Mouse (Mus musculus) embryonic facial prominence, embryonic 10.5 days (tissue): ENCODE data around the gene Olfr1373. TPM values are rescaled to one million over a fixed set of nuclear protein-coding genes. Genes with fewer than 3 reads are reported as not detected.
A peak's percentile ranks its signal among the peaks of the same experiment; 100 is the strongest.
"Not testable (repeated sequence)": the region's sequence is repeated elsewhere in the genome, so short reads cannot be mapped to it uniquely, and the experiment has no call there.

Experiments
- DNase-seq: peaks from one replicate; pipeline ENCODE4 v3.0.0-alpha.2; 2017; ENCODE audit warnings: low spot score
- H3K27ac ChIP-seq: fragments of 300-500 bp; sonication (generic); replicated peaks from 2 replicates; pipeline ENCODE4 v1.5.1; 2016; ENCODE audit warnings: mild to moderate bottlenecking
- H3K27me3 ChIP-seq: fragments of 300-500 bp; sonication (generic); replicated peaks from 2 replicates; pipeline ENCODE4 v1.6.1; 2016; ENCODE audit warnings: low read depth, mild to moderate bottlenecking; ENCODE audit not compliant: poor library complexity, severe bottlenecking
- H3K36me3 ChIP-seq: fragments of 300-500 bp; sonication (generic); replicated peaks from 2 replicates; pipeline ENCODE4 v1.6.1; 2016; ENCODE audit warnings: mild to moderate bottlenecking, moderate library complexity
- H3K4me1 ChIP-seq: fragments of 300-500 bp; sonication (generic); 2 replicates; pipeline ENCODE4 v1.6.1; 2016
- H3K4me3 ChIP-seq: fragments of 300-500 bp; sonication (generic); 2 replicates; pipeline ENCODE4 v1.5.1; 2016; ENCODE audit warnings: mild to moderate bottlenecking, moderate library complexity
- H3K9me3 ChIP-seq: fragments of 300-500 bp; sonication (generic); 2 replicates; pipeline ENCODE4 v1.6.1; 2016; ENCODE audit warnings: mild to moderate bottlenecking
- WGBS: fragments of 180-500 bp; shearing (Covaris S2); methylation state at CpG from one replicate; pipeline ENCODE4 v1.1.7; 2016; 5-methylcytosine and 5-hydroxymethylcytosine counted together
- polyA plus RNA-seq: library from polyadenylated mRNA; unstranded; fragments of >200 nt; fragmentation: Nextera tagmentation; extraction: Ambion mirVana; gene quantifications from 2 replicates; pipeline ENCODE4 v1.2.1, GENCODE M21; 2016

The Olfr1373 gene
- polyA plus RNA-seq = not detected in 2 replicates

GRCm38 (mm10) chr11:52145428-52145827 is at the start of gene Olfr1373:
Gene Olfr1373 (minus strand): TSS chr11:52145528.
- H3K4me3 ChIP-seq, H3K27ac ChIP-seq, H3K27me3 ChIP-seq, H3K4me1 ChIP-seq, DNase-seq, H3K9me3 ChIP-seq, H3K36me3 ChIP-seq: not testable (repeated sequence)
- 83% methylated on average over 1 of the region's 1 CpGs for WGBS

DNA sequence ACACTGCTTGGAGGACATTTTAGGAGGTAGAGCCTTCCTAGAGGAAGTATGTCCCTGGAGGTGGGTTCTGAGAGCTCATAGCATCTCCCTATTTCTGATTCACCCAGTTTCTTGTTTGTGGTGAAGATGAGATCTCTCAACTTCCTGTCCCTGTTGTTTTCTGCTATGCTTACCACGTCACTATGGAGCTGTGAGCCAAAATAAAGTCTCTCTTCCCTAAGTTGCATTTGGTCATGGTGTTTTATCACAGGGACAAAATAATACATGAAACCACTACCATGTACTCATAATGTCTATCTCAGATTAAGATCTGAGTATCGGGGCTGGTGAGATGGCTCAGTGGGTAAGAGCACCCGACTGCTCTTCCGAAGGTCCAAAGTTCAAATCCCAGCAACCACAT is 35.3 kb upstream of the Olfr1373 start:
- H3K4me1 ChIP-seq, H3K9me3 ChIP-seq, H3K27me3 ChIP-seq, H3K36me3 ChIP-seq, DNase-seq, H3K4me3 ChIP-seq, H3K27ac ChIP-seq: not testable (repeated sequence)
- 79% methylated on average over 4 of the region's 4 CpGs for WGBS

GRCm38 (mm10) chr11:52179897-52180296 is 34.6 kb upstream of the Olfr1373 start:
- not testable (repeated sequence) for H3K4me1 ChIP-seq, H3K27ac ChIP-seq, H3K4me3 ChIP-seq, H3K9me3 ChIP-seq, H3K27me3 ChIP-seq, DNase-seq, H3K36me3 ChIP-seq
- 89% methylated on average over 2 of the region's 3 CpGs for WGBS

GRCm38 (mm10) chr11:52168461-52168860 is 23.1 kb upstream of the Olfr1373 start:
- WGBS = 24% methylated on average over 12 of the region's 12 CpGs
- Histone ChIP-seq H3K27me3 (peaks cover 80% of the 10 kb centered on the region), H3K4me1 (peaks cover 12% of the 10 kb centered on the region), H3K36me3 (no peaks in the 10 kb centered on the region), H3K27ac (no peak overlapping the region), H3K4me3 (peak overlapping the region; percentile 58), H3K9me3 (no peaks in the 10 kb centered on the region)
- no peak for DNase-seq

DNA sequence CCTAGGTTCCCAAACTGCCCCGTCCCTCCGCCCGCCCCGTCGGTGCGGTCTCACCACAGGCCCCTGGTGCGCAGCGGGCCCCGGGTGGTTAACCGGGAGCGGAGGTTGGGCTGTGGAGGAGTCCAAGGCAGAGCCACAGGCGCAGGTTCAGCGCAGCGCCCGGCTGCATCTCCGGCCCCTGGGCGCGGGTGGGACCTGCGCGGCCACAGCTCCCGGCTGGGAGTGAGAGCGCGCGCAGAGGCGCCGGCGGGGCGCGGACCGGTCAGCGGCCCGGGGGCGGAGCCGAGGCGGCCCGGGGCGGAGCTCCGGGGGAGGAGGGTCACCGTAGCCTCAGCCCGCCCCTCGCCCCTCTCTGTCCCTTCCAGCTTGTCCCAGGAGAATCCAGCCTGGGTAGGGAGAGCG is 22.6 kb upstream of the Olfr1373 start:
- not testable (repeated sequence) for H3K27ac ChIP-seq, H3K9me3 ChIP-seq, H3K36me3 ChIP-seq
- peaks cover 85% of the 10 kb centered on the region for H3K27me3 ChIP-seq
- WGBS = under 1% methylated on average over 42 of the region's 42 CpGs
- peak; percentile 58 for DNase-seq
- H3K4me3 ChIP-seq = peak overlapping the region; percentile 58
- H3K4me1 ChIP-seq = peaks cover 12% of the 10 kb centered on the region

DNA sequence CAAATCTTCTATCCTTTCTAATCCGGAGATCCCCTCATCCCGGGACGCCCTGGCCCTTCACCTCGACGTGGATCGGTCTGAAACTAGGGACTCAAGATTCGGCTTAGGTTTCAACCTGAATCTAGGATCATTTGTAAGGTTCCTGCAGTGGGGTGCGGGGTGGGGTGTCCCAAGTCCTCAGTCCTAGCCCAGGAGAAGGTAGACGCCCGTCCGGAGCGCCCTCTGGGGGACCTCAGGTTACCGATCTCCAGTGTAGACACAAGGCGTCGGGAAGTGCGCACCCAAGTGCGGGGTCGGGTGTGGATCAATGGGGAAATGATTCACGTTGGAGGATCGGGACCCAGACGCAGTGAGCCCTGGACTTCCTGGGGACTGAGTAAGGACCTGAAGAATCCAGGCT is 21.8 kb upstream of the Olfr1373 start:
- no peaks in the 10 kb centered on the region for H3K9me3 ChIP-seq
- peaks cover 12% of the 10 kb centered on the region for H3K4me1 ChIP-seq
- peaks cover 79% of the 10 kb centered on the region for H3K27me3 ChIP-seq
- H3K27ac ChIP-seq = no peak overlapping the region
- DNase-seq = peak; percentile 22
- H3K36me3 ChIP-seq = no peaks in the 10 kb centered on the region
- H3K4me3 ChIP-seq = peak overlapping the region; percentile 25
- 2% methylated on average over 21 of the region's 21 CpGs for WGBS

GRCm38 (mm10) chr11:52163926-52164325 is 18.6 kb upstream of the Olfr1373 start:
- Histone ChIP-seq H3K9me3 (no peaks in the 10 kb centered on the region), H3K36me3 (no peaks in the 10 kb centered on the region), H3K4me3 (no peak overlapping the region), H3K4me1 (peaks cover 12% of the 10 kb centered on the region), H3K27me3 (peaks cover 54% of the 10 kb centered on the region), H3K27ac (no peak overlapping the region)
- 42% methylated on average over 10 of the region's 10 CpGs for WGBS
- no peak for DNase-seq

- 47% methylated on average over 4 of the region's 4 CpGs for WGBS
- not testable (repeated sequence) for H3K4me3 ChIP-seq, H3K36me3 ChIP-seq, H3K9me3 ChIP-seq, H3K27ac ChIP-seq, H3K27me3 ChIP-seq, H3K4me1 ChIP-seq
- peak; percentile 40 for DNase-seq
Measured at GRCm38 (mm10) chr11:52143675-52144074, 1.7 kb downstream of the Olfr1373 start.

- Histone ChIP-seq H3K4me1 (no peaks in the 10 kb centered on the region), H3K36me3 (peaks cover 26% of the 10 kb centered on the region), H3K27me3 (no peaks in the 10 kb centered on the region), H3K9me3 (peaks cover 7% of the 10 kb centered on the region; the same call in 1 of the 2 replicates), H3K4me3 (no peak overlapping the region), H3K27ac (no peak overlapping the region)
- WGBS = 80% methylated on average over 7 of the region's 7 CpGs
- no peak for DNase-seq
Measured at GRCm38 (mm10) chr11:52130451-52131068, 14.8 kb downstream of the Olfr1373 start.

DNA sequence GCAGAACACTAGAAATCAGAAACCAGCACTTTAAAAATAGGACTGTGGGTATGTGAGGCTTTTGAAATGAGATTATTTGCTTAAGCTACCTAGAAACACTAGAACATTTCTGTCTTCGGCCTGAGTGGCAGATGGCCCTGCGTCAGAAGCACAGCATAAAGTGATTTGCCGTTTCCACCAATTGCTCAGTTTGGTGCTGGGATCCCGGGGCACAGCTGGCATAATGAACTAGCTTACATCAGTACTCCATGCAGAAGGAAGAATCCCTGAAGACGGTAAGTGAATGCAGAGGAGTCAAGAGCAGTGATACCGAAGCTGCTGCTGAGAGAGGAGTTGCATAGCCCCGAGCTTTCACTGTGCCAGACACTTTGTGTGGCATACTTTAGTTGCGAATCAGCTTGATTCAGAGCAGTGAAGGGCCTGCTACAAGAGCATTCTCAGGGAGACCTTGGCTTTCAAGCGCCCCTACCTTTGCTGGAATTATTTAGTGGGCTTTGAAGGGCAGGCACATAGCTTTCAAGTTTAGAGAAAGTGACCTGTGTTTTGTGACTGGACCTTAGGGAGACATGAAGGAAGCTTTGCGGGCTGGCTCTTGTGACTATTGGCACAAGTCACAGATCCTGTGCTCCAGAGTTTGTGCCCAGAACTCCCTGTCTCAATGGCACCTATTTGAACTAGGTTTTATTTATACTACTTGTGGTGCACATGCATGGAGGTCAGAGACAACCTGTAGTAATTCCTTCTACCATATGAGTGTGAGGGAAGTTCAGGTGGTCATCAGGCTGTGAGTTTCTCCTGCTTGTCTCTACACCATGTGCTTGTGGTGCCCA is 15.5 kb downstream of the Olfr1373 start:
- H3K4me3 ChIP-seq = no peak overlapping the region
- H3K4me1 ChIP-seq = no peaks in the 10 kb centered on the region
- peaks cover 33% of the 10 kb centered on the region for H3K36me3 ChIP-seq
- H3K27ac ChIP-seq = no peak overlapping the region
- no peaks in the 10 kb centered on the region for H3K9me3 ChIP-seq
- WGBS = 83% methylated on average over 10 of the region's 10 CpGs
- no peak for DNase-seq
- no peaks in the 10 kb centered on the region for H3K27me3 ChIP-seq

DNA sequence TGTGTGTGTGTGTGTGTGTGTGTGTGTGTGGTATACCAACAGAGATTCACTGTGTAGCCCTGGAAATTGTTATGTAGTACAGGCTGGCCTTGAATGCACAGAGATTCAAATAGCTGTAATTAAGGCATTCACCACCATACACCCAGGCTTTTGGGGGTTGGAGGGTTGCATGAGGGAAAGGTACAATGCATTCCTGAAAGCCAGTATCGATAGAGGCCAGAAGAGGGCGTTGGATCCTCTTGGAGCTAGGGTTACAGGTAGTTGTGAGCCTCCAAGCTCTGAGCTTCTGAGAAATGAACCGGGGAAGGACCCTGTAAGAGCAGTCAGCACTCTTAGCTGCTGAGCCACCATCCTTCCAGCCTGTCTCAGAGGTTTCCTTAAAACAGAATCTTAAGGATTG is 16.2 kb downstream of the Olfr1373 start:
- H3K27me3 ChIP-seq = no peaks in the 10 kb centered on the region
- no peak overlapping the region for H3K4me3 ChIP-seq
- peaks cover 39% of the 10 kb centered on the region for H3K36me3 ChIP-seq
- H3K4me1 ChIP-seq = no peaks in the 10 kb centered on the region
- DNase-seq = no peak
- no peak overlapping the region for H3K27ac ChIP-seq
- H3K9me3 ChIP-seq = no peaks in the 10 kb centered on the region
- 34% methylated on average over 3 of the region's 3 CpGs for WGBS

DNA sequence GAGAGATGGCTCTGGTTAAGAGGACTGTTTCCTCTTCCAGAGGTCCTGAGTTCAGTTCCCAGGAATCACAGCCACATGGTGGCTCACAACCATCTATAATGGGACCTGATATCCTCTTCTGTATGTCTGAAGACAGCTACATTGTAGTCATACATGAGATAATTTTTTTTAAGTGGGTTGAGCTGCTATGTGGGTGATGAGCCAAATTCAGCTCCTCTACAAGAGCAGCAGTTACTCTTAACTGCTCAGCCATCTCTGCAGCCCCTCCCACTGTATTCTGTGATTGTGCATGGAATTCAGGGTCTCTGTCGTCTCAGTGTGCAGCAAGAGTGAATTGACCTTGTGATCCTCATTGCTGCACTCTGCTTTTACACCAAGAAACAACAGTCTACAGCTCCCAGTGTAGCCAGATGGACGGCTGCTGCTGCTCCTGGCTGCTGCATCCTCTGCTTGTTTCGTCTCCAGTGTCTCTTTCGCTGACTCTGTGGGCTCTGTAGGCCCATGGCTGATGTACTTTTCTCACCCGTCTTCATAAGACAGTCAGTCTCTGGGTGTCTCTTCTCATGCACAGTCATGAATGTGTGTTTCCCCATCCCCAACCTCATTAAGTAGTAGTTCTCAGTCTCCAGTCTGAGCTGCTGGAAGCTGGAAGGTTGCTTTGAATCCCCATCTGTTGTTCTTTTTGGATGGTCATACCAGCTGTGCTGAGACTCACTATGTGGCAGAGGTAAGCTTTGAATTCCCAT is 16.8 kb downstream of the Olfr1373 start:
- 78% methylated on average over 5 of the region's 5 CpGs for WGBS
- Histone ChIP-seq H3K27ac (no peak overlapping the region), H3K36me3 (peaks cover 46% of the 10 kb centered on the region), H3K9me3 (no peaks in the 10 kb centered on the region), H3K4me3 (no peak overlapping the region), H3K27me3 (no peaks in the 10 kb centered on the region), H3K4me1 (no peaks in the 10 kb centered on the region)
- DNase-seq = no peak
